Mouse (Mus musculus) kidney, adult 2 months (tissue): Measurements from ENCODE around the gene A930009A15Rik.

ENCODE experiments used
- CTCF ChIP-seq: fragments of 200-500 bp; conservative IDR thresholded peaks from 2 replicates; pipeline ENCODE4 v1.5.1; 2011; ENCODE audit warnings: low read depth, mild to moderate bottlenecking, control low read depth, low read length, moderate library complexity, mixed read lengths; ENCODE audit not compliant: insufficient read depth, insufficient read length
- POLR2A ChIP-seq: fragments of 200-500 bp; IDR thresholded peaks from one replicate; pipeline ENCODE4 v1.6.1; 2011; ENCODE audit warnings: low read depth, low read length, control low read depth

GRCm38 (mm10) chr10:115623481-115623880 lies 53.7 kb downstream of the A930009A15Rik start:
- TF ChIP-seq CTCF (no peak), POLR2A (no peak)
